9 mouse cellular contexts compared by ENCODE assay signal in the genomic region with DNA sequence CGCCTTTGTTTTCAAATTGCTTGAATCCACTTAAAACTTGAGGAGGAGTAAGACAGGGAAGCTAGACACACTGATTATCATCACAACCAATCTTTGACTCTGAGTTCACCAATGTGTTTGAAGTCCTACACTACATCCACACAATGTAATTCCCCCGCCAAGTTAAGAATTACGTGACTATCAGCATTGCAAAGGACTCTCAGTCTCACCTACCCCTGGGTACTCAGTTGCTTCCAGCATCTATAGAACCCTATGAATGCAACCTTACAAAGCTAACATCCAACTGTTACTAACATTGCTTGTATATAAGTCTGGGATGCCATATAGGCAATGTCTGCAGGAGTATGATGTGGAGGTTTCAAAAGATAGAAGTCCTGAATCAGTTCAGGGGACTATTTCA.
"Had no signal": no experiment of that assay in that cellular context is flagged by ENCODE, and none has a peak within 500 bp of the region (broad histone marks: within the 10 kb centered on the region; RNA-seq: fewer than 3 reads in every experiment).

No protein-coding gene starts in this region.

- H3K36me3 ChIP-seq: liver, embryonic 13.5 days; liver, embryonic 15.5 days; lung, embryonic 15.5 days; neural tube, embryonic 13.5 days; neural tube, embryonic 15.5 days; stomach, embryonic 15.5 days had no signal

- H3K27ac ChIP-seq: liver, embryonic 13.5 days; liver, embryonic 15.5 days; lung, embryonic 15.5 days; neural tube, embryonic 13.5 days; neural tube, embryonic 15.5 days; stomach, embryonic 15.5 days; stomach, postnatal 0 days had no signal

- H3K4me2 ChIP-seq: liver, embryonic 13.5 days; liver, embryonic 15.5 days; lung, embryonic 15.5 days; neural tube, embryonic 13.5 days; neural tube, embryonic 15.5 days; stomach, embryonic 15.5 days had no signal

- H3K4me1 ChIP-seq: liver, embryonic 13.5 days; liver, embryonic 15.5 days; neural tube, embryonic 13.5 days; neural tube, embryonic 15.5 days; stomach, embryonic 15.5 days had no signal

- H3K9ac ChIP-seq: liver, embryonic 13.5 days; liver, embryonic 15.5 days; liver, postnatal 0 days; lung, embryonic 15.5 days; neural tube, embryonic 13.5 days; neural tube, embryonic 15.5 days; stomach, embryonic 15.5 days had no signal

- H3K27me3 ChIP-seq: liver, embryonic 13.5 days; liver, embryonic 15.5 days; lung, embryonic 15.5 days; neural tube, embryonic 13.5 days; neural tube, embryonic 15.5 days; stomach, embryonic 15.5 days had no signal

- H3K4me3 ChIP-seq: liver, embryonic 13.5 days; liver, embryonic 15.5 days; lung, embryonic 15.5 days; myocyte; neural tube, embryonic 13.5 days; neural tube, embryonic 15.5 days; stomach, embryonic 15.5 days had no signal

- H3K9me3 ChIP-seq: liver, embryonic 13.5 days; liver, embryonic 15.5 days; lung, embryonic 15.5 days; neural tube, embryonic 13.5 days; neural tube, embryonic 15.5 days; stomach, embryonic 15.5 days had no signal
